ENCODE assay signal across 8 mouse cellular contexts in genomic region chr16:30058974-30059717, GRCm38 (mm10). TPM values are rescaled to one million over a fixed set of nuclear protein-coding genes. Genes with fewer than 3 reads are reported as not detected.
DNase-seq lines count a peak whose midpoint lies in the region; ATAC-seq lines count a peak whose summit lies in the region.

No protein-coding gene starts in this region.

- no peak overlapping the region for H3K27ac ChIP-seq in hindbrain, embryonic 16.5 days (ENCODE audit: low read depth, low read length)

- peaks cover 30% of the 10 kb centered on the region for H3K27me3 ChIP-seq in hindbrain, embryonic 16.5 days (replicated peaks; ENCODE audit: control insufficient read depth, insufficient read depth, low read length)

- WGBS in hindbrain, embryonic 16.5 days = 20% methylated on average over 9 of the region's 9 CpGs

- no peaks in the 10 kb centered on the region for H3K9me3 ChIP-seq in hindbrain, embryonic 16.5 days (ENCODE audit: control insufficient read depth, low read length)

- H3K4me3 ChIP-seq in hindbrain, embryonic 16.5 days (ENCODE audit: low read length) = no peak overlapping the region

- peak overlapping the region; percentile 8; the same call in 1 of the 2 replicates for H3K4me2 ChIP-seq in hindbrain, embryonic 16.5 days (ENCODE audit: low read length)

- peak; percentile 79 for DNase-seq in 3T3-L1 (ENCODE audit: low read depth, low spot score)
- DNase-seq in NIH3T3 (ENCODE audit: low read depth) = peak; percentile 61
- DNase-seq in left cerebral cortex, postnatal 25 days (ENCODE audit: low spot score in 2 of 2) = peak; percentile 55 to 71
- peak; percentile 70 for DNase-seq in retina, postnatal 1 day
- DNase-seq in spleen, adult 18-20 months = no peak
- no peak for DNase-seq in spleen, postnatal 36 days (ENCODE audit: low spot score in 2 of 2)

- peaks cover 18% of the 10 kb centered on the region for H3K4me1 ChIP-seq in hindbrain, embryonic 16.5 days (ENCODE audit: control insufficient read depth, insufficient read depth, low read depth, low read length)

- peak; percentile 31 for ATAC-seq in frontal cortex, adult (ENCODE audit: low TSS enrichment)
- peak; percentile 31 for ATAC-seq in hindbrain, embryonic 16.5 days

- intact Hi-C loops in left cerebral cortex, postnatal 25 days (cut with DNase I) = loop anchor here (1.0 kb wide), 1 partner anchor 48 kb away; no protein-coding TSS in a partner anchor

- no peaks in the 10 kb centered on the region for H3K36me3 ChIP-seq in hindbrain, embryonic 16.5 days (ENCODE audit: control insufficient read depth, insufficient read depth, low read length)

- H3K9ac ChIP-seq in hindbrain, embryonic 16.5 days (ENCODE audit: low read depth, low read length) = no peak overlapping the region

RNA-seq across cellular contexts. Expression of gene Hes1, which starts 5.0 kb away (rescaled TPM):
- 8.4 and 8.5 TPM in 2 replicates for polyA plus RNA-seq in hindbrain, embryonic 16.5 days (2015; fragmentation: Nextera tagmentation; extraction: Ambion mirVana)
- total RNA-seq in left cerebral cortex, postnatal 25 days (2021) = 10 to 100 TPM; 13.8 to 16.1 TPM

Comparison
In these comparisons a context has a peak if more than half of its experiments do, and no peak if none do; other contexts are left out.
1. DNase-seq: peak in 3T3-L1 (single experiment), NIH3T3 (single experiment), left cerebral cortex, postnatal 25 days (2 of 2) and retina, postnatal 1 day (single experiment); none in spleen, adult 18-20 months (0 of 2) and spleen, postnatal 36 days (0 of 2).